Mouse (Mus musculus) A20 (cell line): ENCODE data around the gene Parp16.
"Not testable (repeated sequence)": the region's sequence is repeated elsewhere in the genome, so short reads cannot be mapped to it uniquely, and the experiment has no call there.

Experiments
- DNase-seq: peaks from one replicate; pipeline ENCODE4 v3.0.0-alpha.2; 2011; ENCODE audit warnings: low read depth, low spot score

Gene Parp16

GRCm38 (mm10) chr9:65243249-65243648 is 48.1 kb downstream of the Parp16 start:
- no peak for DNase-seq

- DNase-seq: no peak
Measured at GRCm38 (mm10) chr9:65244036-65244806, 49.1 kb downstream of the Parp16 start.

GRCm38 (mm10) chr9:65247502-65248376 is 52.6 kb downstream of the Parp16 start:
- DNase-seq: no peak

GRCm38 (mm10) chr9:65248377-65248690 is 53.2 kb downstream of the Parp16 start:
- no peak for DNase-seq

- no peak for DNase-seq
Measured at GRCm38 (mm10) chr9:65252026-65252425, 56.9 kb downstream of the Parp16 start.

GRCm38 (mm10) chr9:65255906-65256600 is 60.9 kb downstream of the Parp16 start:
- DNase-seq: no peak

- peak; percentile 15 for DNase-seq
Measured at GRCm38 (mm10) chr9:65257218-65257910, 62.2 kb downstream of the Parp16 start.

- no peak for DNase-seq
Measured at GRCm38 (mm10) chr9:65259366-65259765, 64.2 kb downstream of the Parp16 start.

- no peak for DNase-seq
Measured at GRCm38 (mm10) chr9:65261591-65262230, 66.6 kb downstream of the Parp16 start.

GRCm38 (mm10) chr9:65262641-65263120 is 67.5 kb downstream of the Parp16 start:
- DNase-seq: no peak

- DNase-seq: no peak
Measured at GRCm38 (mm10) chr9:65264959-65265358, 69.8 kb downstream of the Parp16 start, which contains the start of gene Cilp. Gene Cilp, plus strand, starts transcription at chr9:65265180.

GRCm38 (mm10) chr9:65267742-65268515 is 72.8 kb downstream of the Parp16 start:
- DNase-seq: no peak

- DNase-seq: no peak
Measured at GRCm38 (mm10) chr9:65273048-65273809, 78.1 kb downstream of the Parp16 start.

- no peak for DNase-seq
Measured at GRCm38 (mm10) chr9:65273873-65274272, 78.7 kb downstream of the Parp16 start.

- DNase-seq: not testable (repeated sequence)
Measured at GRCm38 (mm10) chr9:65274851-65275250, 79.7 kb downstream of the Parp16 start.

- DNase-seq: no peak
Measured at GRCm38 (mm10) chr9:65275810-65276530, 80.8 kb downstream of the Parp16 start.

- DNase-seq: no peak
Measured at GRCm38 (mm10) chr9:65281536-65282151, 86.5 kb downstream of the Parp16 start.

- DNase-seq: peak; percentile 64
Measured at GRCm38 (mm10) chr9:65283301-65283700, 88.1 kb downstream of the Parp16 start.
